Mouse (Mus musculus) WW6 (cell line): ENCODE data around the gene Timp3.

Source experiments
- DNase-seq: peaks from one replicate; pipeline ENCODE4 v3.0.0-alpha.2; 2013; ENCODE audit warnings: low read depth, low spot score

The Timp3 gene

DNA sequence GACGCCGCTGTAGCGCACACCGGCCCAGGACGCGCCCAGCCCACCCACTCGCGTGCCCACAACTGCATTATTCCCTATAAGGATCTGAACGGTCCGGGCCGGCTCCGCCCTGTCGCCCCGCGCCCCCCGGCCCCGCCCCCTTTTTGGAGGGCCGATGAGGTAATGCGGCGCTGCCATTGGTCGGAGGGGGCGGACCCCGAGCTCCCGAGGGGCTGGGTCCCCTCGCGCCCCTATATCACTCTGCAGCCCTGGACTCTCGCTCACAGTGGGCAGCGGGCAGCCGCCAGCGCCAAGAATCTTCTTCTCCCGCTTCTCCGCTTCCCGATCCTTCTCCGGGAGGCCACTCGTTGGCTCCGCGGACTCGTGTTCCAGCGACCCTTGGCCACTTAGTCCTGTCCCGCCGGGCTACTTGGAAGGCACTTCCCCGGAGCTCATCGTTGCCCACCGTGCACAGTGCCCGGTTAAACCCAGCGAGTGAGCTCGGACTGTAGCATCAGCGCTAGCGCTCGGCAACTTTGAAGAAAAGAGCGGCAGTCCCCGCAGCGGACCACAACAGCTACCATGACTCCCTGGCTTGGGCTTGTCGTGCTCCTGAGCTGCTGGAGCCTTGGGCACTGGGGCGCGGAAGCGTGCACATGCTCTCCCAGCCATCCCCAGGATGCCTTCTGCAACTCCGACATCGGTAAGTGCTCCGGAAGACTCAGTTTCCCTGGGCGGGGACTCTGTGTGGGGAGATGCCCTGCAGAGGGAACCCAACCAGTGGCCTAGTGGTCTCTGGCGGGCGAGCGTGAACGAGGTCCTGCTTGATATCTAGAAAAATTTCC lies at the start of gene Timp3:
Timp3 (plus strand) TSS at position 80 of the 824 bp plus-strand sequence.
- DNase-seq: no peak

DNA sequence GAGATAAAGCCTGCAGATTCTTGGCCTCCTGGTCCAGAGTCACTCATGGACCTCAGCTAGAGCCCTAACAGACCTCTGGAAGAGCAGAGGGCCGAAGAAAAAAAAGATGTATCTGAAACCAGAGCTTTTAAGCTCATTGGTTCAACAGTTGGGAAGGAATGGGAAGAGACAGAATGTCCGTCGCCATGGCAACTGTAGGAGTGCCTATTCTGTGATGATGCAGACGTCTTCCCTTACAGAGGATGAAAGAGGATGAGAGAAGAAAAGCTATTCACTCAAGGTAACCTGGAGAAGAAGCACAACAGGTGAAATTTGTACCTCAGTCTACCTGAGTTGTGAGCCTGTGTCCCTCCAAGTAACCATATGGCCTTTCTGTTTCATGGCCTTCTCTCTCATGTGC lies 44.0 kb upstream of the Timp3 start:
- DNase-seq: no peak

DNA sequence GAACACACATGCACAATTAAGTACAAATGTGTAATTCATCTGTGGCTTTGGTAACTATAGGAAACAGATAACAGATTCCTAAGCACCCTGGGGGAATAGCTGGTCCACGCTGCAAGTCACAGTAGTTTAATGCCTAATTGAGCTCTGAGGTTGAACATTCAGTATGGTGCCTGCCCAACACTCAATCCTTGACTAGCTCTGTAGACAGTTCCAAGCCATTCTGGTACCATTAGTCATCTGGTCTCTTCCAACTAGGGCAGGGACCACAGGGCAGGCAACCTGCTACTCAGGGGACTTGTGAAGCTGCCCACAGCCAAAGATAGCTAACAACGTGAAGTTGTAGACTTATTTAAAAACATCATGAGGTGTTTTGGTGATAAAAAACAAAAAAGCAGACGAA lies 43.1 kb upstream of the Timp3 start:
- DNase-seq: no peak

DNA sequence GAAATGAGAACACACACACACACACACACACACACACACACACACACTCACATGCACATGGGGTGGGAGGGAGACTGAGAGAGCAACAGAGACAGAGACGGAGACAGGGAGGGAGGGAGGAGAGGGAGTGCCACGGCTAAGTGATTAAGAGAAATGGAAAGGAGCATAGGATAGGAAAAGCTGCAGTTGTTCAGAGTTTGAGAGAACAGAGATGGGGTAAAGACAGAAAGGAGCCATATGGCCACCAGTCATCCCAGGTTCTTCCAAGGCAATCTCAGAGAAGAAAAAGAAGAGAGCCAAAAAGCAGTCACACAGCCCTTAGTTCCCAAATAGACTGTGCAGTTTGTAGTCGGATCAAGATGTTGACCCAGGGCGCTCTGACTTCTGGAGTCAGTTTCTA lies 42.1 kb upstream of the Timp3 start:
- no peak for DNase-seq

DNA sequence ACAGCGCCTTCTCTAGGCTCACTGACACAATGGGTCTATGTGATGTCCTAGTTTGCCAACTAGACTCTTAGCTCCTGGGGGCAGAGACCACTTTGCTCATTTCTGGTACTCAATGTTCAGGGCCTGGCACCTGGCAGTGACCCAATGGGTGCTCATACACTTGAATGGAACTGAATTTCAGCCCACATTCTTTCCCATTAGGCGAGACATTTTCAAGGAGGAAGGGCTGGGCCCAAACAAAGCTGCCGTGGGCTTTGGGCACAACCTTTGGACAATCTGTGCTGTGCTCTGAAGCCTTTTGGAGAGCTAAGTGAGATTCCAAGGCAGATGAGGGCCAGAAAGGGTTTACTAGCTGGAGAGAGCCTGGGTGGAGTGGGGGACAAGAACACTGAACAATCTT lies 41.2 kb upstream of the Timp3 start:
- no peak for DNase-seq

DNA sequence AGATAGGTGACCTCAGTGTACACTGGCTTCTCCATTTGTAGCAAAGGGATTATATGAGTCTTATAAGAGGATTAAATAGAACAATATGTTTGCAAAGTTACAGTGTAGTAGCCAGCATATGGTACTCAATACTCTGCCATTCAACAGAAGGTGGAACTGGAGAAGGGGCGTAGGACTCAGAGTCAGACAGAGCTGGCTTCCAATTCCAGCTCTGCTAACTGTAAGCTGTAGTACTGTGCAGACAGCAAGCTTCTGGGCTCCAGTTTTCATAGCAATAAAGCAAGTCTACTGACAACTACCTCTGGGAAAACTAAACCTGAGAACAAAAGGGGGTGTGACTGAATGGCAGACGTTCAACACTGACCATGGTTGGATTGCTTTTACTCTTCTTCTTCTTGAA lies 38.4 kb upstream of the Timp3 start:
- DNase-seq: no peak

DNA sequence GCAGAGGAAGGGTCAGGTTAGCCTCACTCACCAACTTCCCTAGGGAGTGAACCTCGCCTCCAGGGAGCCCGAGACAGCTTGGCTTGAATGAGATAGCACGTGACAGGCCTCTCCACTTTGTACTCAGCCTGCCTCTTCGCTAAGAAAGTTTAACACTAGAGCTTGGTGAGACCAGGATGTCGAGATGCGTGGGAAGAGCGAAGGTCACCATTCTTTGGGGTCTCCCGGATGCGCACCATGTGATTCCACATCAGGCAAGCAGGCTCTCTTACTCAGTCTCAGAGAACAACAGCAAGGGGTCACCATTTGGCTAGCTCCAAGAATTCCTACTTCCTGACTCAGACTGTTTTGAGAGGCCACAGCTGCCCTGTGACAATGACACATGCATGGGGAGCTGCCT lies 35.6 kb upstream of the Timp3 start:
- DNase-seq: no peak

DNA sequence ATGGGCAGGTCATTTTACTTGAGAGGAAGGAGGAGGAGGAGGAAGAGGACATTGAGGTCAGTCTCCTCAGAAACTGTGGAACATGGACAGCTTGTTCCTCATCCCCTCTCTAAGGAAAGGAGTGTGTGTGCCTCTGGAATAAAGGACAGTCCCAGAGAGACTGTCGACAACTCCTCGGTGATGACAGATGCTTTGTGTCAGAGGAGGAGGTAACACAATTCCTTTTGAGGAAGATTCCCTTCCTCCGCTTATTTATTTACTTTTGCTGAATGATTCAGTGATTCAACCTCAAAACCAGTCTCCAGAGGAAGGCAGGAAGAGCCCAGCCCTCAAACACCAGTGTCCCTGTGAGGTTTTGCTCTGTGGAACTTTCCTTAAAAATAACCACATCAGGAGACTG lies 29.9 kb upstream of the Timp3 start:
- no peak for DNase-seq

DNA sequence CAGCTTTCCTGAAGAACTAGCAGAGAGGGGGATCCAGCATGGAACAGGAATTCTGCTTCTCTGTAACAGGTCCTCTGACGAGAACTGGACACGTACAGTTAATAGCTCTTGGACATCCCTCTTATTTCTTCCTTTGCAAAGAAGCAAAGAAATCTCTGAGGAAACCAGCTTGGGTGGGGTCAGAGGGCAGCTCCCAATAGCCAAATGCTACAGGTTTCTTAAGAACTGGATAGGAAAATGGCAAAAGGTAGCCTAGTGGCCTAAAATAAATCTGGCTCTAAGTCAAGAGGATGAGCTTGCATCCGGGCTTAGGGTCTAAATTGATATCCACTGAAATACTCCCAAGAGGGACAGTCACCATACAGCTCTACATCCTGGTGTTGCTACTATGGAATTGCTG lies 27.3 kb upstream of the Timp3 start:
- no peak for DNase-seq

DNA sequence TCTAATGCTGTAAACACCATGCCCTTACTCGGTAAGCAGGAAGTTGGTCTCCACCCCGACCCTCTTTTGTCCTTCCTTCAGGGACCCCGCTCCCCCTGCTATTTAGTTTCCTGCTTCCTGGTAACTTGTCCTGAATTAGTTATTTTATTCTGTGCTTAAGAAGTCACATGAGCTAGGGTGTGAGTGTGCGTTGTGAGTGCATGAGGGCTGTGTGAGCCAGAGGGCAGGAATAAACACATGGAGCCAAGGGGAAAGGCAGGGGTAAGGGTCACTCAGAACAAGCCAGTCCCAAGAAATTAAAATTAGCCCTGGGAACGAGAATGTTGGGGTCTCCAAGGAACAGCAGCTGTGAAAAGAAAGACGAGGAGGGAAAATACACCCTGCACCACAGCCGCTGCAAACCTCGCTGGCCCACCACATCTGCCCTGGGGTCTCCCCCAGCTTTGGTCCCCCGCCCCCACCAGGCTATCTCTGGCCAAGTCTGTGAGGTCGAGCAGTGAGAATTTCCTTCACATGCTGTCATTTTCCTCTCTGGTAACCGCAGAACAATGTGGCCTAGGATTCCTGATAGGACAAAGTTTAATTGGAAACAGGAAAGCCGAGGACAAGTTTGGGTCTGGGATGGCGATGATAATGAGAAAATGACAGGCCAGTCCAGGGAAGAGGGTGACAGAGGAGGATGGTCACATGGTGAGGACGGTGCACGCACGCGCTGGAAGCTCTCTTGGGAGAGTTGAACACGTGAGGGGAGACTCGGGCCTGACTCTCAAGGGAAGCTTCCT lies 26.6 kb upstream of the Timp3 start:
- no peak for DNase-seq

DNA sequence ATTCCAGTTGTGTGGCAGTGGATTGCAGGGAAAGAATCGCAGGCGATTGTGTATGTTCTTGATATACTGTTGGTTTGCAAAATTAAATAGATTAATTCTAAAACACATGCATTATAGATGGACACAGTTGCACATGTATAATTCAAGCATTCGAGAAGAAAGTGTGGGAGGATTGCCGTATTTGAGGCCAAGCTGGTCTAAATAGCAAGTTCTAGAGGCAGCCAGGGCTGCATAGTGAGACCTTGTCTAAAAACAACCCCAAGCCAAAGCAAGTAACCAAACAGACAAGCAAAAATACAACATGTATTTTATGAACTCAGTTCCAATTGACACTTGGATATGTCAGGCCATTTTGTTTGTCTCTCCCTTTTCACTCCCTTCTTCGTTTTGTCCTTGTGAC lies 24.6 kb upstream of the Timp3 start:
- no peak for DNase-seq

DNA sequence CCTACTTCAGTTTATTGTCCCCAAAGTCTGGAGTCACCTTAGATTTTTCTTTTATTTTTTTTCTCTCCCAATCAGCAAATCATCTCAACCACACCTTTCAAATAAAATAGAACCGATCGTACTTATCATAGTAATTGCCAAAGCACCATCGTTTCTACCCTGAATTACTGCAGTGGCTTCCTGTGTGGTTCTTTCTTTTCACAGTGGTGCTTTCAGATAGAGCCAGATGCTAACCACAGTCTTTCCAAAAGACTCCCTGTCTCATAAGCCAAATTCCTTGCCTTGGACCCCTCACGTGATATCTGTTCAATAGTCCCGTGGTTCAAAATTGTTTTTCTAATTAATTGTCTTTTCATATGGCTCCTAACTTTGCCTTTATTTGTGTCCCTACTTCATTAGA lies 22.8 kb upstream of the Timp3 start:
- no peak for DNase-seq

DNA sequence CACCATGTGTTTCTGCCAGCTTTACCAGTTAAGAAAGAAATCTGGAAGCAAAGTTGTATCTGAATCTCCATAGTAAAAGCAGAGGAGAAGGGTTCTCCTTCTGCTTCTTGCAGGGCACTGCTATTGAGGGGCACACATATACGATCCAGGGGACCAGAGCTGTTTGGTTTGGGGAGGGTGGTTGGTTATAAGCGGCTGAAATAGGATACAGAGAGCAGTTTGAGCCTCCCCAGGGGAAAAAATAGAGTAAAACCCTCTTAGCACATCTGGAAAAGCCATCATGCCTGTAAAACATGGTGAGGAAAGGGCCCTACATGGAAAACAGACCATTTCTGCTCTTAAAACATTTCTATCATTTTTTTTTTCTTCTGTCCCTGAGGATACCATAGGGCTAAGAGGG lies 21.7 kb upstream of the Timp3 start:
- no peak for DNase-seq

DNA sequence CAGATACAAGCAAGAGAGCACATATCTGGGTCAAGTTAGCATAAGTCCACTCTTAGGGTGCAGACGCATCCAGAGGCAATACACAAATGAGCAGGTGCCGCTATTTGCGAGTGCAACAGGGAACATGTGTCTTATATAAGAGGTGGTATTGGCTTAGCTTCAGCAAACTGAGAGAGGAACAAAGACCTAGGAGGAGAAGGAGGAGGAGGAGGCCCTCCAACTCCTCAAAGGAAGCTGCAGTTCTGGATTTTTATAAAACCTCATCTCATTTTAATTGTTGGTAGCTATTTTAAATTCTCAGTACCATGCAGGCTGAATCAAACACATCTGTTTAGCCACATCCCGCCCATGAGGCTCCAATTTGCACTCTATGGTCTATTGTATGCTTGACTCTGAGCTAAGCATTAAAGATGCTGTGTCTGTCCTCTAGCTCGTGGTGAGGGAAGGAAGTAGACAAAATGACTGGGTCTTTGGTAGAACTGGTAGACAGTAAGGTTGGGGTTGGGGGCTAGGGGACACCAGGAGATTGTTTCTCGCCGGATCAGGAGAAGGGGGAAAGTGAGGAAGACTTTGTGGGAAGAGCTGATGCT lies 20.5 kb upstream of the Timp3 start:
- no peak for DNase-seq

DNA sequence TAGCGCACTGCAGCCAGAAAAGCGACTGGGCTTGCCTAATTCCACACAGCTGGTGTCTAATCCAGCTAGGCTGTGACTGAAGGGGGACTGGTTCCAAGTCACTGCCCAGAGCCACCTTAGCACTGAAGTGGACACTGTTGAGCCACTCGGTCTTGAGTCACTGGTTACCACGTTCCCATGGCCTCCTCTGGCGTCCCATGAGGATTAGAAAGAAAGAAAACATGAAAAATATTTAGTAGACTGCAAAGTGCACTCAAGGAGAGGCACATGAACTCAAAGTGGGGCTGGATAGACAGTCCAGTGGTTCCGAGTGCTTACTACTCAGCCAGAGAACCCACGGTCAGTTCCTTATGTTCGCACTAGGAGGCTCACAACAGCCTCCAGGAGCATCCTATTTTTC lies 18.9 kb upstream of the Timp3 start:
- DNase-seq: no peak

DNA sequence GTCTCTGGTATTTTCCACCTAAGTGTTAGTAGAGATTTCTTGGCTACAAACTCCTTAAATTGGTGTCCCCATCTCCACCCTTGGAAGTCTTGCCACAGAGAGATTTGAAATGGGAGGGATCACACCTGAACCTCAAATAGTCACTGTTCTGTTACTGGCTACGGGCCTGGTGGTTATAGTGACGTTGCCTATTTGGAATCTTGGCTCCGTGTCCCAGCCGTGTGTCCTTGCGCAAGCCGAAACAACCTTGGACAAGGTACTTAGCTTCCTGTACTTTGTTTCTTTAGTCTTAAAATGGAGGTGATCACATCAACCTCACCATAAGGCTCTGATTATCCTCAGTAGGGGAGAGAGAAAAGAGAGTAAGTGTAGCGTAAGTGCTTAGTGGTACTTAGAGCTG lies 13.7 kb upstream of the Timp3 start:
- DNase-seq: no peak

DNA sequence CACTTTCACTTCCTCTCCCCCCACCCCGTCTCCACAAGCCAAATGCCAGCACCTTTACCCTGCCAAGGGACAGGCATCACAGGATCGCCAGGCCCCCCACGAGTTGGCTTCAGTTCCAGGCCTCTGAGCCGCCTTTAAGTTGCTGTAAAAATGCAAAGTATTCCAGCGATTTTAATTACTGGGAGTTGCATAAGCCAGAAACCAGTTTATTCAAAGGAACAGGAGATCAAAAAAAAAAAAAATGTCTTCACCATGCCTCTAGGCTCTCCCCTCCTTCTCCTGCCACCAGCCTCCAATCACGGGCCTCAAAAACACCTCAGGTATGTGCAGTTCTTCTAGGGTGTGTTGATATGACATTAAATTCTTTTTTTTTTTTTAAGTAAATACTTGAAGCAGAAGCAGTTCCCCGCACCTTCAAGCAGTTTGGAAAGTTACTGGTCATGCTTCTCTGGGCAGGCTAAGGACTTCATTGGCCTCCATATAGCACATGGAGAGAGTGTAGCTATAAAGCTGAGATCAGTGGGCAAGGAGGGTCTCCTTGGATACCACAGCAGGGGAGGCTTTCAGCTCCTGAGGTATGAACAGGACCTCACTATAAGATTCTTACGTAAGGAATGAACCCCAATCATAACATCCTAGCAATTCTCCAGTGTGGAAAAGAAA lies 9.9 kb upstream of the Timp3 start:
- DNase-seq: no peak

DNA sequence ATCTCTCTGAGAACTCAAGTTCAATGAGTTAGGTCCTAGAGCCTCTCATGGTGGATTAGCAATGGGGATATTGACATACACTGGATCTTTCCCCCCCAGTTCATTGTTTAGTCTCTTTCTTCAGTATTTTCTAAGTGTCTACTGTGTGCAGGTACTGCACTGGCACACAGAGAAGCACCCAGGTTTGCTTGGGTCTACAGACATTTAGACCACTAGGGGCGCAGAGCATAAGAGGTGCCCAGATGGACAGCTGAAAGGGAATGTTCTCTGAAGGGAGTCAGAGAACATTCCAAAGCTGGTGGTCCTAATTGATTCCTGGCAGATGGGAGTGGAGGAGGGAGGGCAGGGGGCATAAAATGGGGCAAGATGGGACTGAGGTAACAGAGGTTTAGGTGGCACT lies 6.3 kb upstream of the Timp3 start:
- DNase-seq: no peak

DNA sequence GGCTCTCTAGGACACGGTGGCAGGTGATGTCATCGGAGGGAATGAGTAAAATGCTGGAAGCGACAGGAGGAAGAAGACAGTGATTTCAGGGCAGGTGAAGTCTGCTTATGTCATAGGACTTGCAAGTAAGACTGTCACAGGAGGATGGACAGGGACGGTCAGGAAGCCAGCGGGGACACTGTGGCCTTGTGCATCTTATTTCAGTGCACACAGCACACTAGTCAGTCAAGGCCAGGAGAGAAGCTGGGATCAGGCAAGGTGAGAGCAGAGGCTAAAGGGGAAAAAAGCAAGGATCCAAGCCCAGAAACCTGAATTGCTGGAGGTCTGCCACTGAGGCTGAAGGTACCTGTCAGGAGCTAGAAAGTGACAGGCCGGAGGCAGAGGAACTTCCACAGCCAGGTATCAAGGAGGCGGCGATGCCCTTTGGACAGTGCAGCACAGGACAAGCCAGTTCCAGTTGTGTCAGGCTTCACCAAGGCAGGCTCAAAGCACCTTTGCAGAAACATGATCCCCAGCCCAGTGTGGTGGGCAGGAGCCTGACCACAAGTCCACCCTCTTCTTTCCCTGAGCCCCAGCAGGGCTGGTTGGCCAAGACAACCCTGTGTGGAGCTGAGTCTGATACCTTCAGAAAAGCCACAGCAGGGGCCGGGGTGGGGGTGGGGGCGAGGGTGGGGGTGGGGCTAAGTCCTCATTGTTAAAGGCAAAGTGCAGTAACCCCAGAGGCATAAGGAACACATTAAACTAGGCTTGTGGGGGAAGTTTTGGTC lies 5.4 kb upstream of the Timp3 start:
- DNase-seq: no peak

DNA sequence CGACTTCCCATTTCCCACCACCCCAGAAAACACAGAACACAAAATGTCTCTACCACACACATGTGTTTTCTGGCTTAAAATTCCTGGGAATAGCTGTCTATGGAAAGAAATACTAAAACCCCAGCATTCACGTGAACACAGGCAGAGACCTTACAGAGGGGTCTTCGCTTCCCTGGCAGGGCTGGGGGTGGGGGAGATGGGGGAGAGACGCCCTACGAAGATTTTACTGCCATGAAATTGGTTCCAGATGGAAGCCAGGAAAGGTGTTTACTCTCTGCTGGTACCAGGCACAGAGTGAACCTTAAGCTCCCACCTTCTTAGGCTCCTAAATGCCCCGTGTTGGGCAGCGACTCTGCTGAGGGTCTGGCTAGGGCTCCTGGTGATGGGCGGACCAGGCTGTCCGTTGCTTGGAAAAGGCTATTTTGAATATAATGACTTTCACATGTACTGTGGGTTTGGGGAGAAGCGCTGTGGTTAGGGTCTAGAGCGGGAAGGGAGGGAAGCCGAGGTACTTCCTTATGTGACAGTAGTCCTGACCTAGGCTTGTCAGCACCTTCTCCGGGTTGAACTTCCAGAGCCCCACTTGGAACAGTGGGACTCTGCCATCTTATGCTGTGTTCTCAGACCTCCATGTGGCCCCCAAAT lies 4.6 kb upstream of the Timp3 start:
- DNase-seq: no peak

DNA sequence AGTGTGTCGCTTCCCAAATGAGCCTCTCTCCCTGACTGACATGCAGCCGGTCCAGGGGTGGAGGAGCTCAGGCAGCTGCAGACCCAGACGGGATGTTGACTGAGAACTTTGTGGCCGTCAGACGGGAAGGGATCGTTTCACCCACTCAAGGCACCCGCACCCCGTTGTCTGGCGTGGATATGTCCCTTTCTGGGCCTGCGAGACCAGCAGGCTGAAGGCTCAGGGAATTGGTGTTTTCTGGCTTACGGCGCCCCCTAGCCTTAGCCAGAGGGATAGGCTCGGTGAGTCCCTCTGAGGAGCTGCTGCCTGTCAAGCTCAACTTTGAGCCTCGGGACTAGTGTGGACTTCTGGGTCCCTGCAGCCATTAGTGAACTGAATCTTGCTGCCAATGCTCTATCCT lies 4.1 kb upstream of the Timp3 start:
- DNase-seq: no peak
